Mouse (Mus musculus) layer of hippocampus, adult 9-11 months (tissue): Measurements from ENCODE around the gene Adgrg2.
A peak's percentile ranks its signal among the peaks of the same experiment; 100 is the strongest.

Source experiments
- DNase-seq: peaks from one replicate; pipeline ENCODE4 v3.0.0; 2022

Gene Adgrg2

GRCm38 (mm10) chrX:160390464-160390956 lies at the start of gene Adgrg2:
Gene Adgrg2, plus strand, starts transcription at chrX:160390690.
- no peak for DNase-seq

GRCm38 (mm10) chrX:160350995-160351394 lies 39.5 kb upstream of the Adgrg2 start:
- DNase-seq, result no peak

GRCm38 (mm10) chrX:160351967-160352677 lies 38.4 kb upstream of the Adgrg2 start:
- DNase-seq, result no peak

GRCm38 (mm10) chrX:160384748-160385501 lies 5.6 kb upstream of the Adgrg2 start:
- no peak for DNase-seq

- no peak for DNase-seq
Measured at GRCm38 (mm10) chrX:160385502-160385772, 5.1 kb upstream of the Adgrg2 start.

GRCm38 (mm10) chrX:160412930-160413453 lies 22.5 kb downstream of the Adgrg2 start:
- DNase-seq, result no peak

- DNase-seq, result no peak
Measured at GRCm38 (mm10) chrX:160413881-160414395, 23.4 kb downstream of the Adgrg2 start.

- DNase-seq, result no peak
Measured at GRCm38 (mm10) chrX:160418397-160418796, 27.9 kb downstream of the Adgrg2 start.

GRCm38 (mm10) chrX:160423737-160424136 lies 33.2 kb downstream of the Adgrg2 start:
- no peak for DNase-seq

- DNase-seq, result no peak
Measured at GRCm38 (mm10) chrX:160426486-160426885, 36.0 kb downstream of the Adgrg2 start.

- DNase-seq, result no peak
Measured at GRCm38 (mm10) chrX:160426930-160427329, 36.4 kb downstream of the Adgrg2 start.

GRCm38 (mm10) chrX:160432192-160432591 lies 41.7 kb downstream of the Adgrg2 start:
- DNase-seq, result no peak

- DNase-seq, result no peak
Measured at GRCm38 (mm10) chrX:160441272-160441671, 50.8 kb downstream of the Adgrg2 start.

GRCm38 (mm10) chrX:160448351-160448750 lies 57.9 kb downstream of the Adgrg2 start:
- DNase-seq, result no peak

- DNase-seq, result peak; percentile 1
Measured at GRCm38 (mm10) chrX:160449363-160449762, 58.9 kb downstream of the Adgrg2 start.

GRCm38 (mm10) chrX:160455686-160456085 lies 65.2 kb downstream of the Adgrg2 start:
- DNase-seq, result no peak

GRCm38 (mm10) chrX:160471257-160471786 lies 80.8 kb downstream of the Adgrg2 start:
- DNase-seq, result no peak

- no peak for DNase-seq
Measured at GRCm38 (mm10) chrX:160489784-160490183, 99.3 kb downstream of the Adgrg2 start.

- DNase-seq, result no peak
Measured at GRCm38 (mm10) chrX:160494333-160494732, 103.8 kb downstream of the Adgrg2 start.

- DNase-seq, result peak; percentile 38
Measured at GRCm38 (mm10) chrX:160494921-160495320, 104.4 kb downstream of the Adgrg2 start.

GRCm38 (mm10) chrX:160496473-160496872 lies 106.0 kb downstream of the Adgrg2 start:
- no peak for DNase-seq

- DNase-seq, result no peak
Measured at GRCm38 (mm10) chrX:160501095-160501494, 110.6 kb downstream of the Adgrg2 start.

GRCm38 (mm10) chrX:160501687-160502047 lies 111.2 kb downstream of the Adgrg2 start:
- DNase-seq, result no peak
